Comparison of ENCODE assay signal across 8 mouse cellular contexts in genomic region chr2:127521172-127522005, GRCm38 (mm10). TPM values are rescaled to one million over a fixed set of nuclear protein-coding genes. Genes with fewer than 3 reads are reported as not detected.
DNase-seq lines count a peak whose midpoint lies in the region; ATAC-seq and TF ChIP-seq lines count a peak whose summit lies in the region.

No protein-coding gene starts in this region.

- no peaks in the 10 kb centered on the region for H3K36me3 ChIP-seq in testis, adult 2 months (ENCODE audit: control insufficient read depth, insufficient read depth, low read length)
- no peaks in the 10 kb centered on the region for H3K36me3 ChIP-seq in embryonic facial prominence, embryonic 15.5 days
- no peaks in the 10 kb centered on the region for H3K36me3 ChIP-seq in intestine, embryonic 15.5 days
- no peaks in the 10 kb centered on the region for H3K36me3 ChIP-seq in liver, embryonic 11.5 days (ENCODE audit: control insufficient read depth, insufficient read depth, low read length)

- TF ChIP-seq CTCF in testis, adult 2 months (IDR thresholded peaks at IDR 0.05; ENCODE audit: control insufficient read depth, insufficient read depth, insufficient replicate concordance, low read depth, low read length): no peak

- ATAC-seq in embryonic facial prominence, embryonic 15.5 days (ENCODE audit: insufficient number of reproducible peaks, low FRiP score, low TSS enrichment, low read depth): peak; percentile 41
- ATAC-seq in intestine, embryonic 15.5 days: peak; percentile 73
- no peak for ATAC-seq in liver, embryonic 11.5 days (replicated peaks; ENCODE audit: low FRiP score)

- peak overlapping the region; percentile 60 for H3K4me3 ChIP-seq in testis, adult 2 months (ENCODE audit: control insufficient read depth, low read depth, low read length)
- peak overlapping the region; percentile 26 for H3K4me3 ChIP-seq in embryonic facial prominence, embryonic 15.5 days (replicated peaks)
- peak overlapping the region; percentile 32 for H3K4me3 ChIP-seq in intestine, embryonic 15.5 days (replicated peaks)
- peak overlapping the region; percentile 19; the same call in 1 of the 2 replicates for H3K4me3 ChIP-seq in liver, embryonic 11.5 days (ENCODE audit: low read depth, low read length)

- H3K27me3 ChIP-seq in testis, adult 2 months (ENCODE audit: control insufficient read depth, insufficient read depth, low read length): no peaks in the 10 kb centered on the region
- H3K27me3 ChIP-seq in embryonic facial prominence, embryonic 15.5 days: no peaks in the 10 kb centered on the region
- no peaks in the 10 kb centered on the region for H3K27me3 ChIP-seq in intestine, embryonic 15.5 days (replicated peaks)
- peaks cover 24% of the 10 kb centered on the region for H3K27me3 ChIP-seq in liver, embryonic 11.5 days (replicated peaks; ENCODE audit: control insufficient read depth, insufficient read depth, low read length)

- DNase-seq in testis, postnatal 14 days (ENCODE audit: low spot score): no peak
- peak; percentile 42 for DNase-seq in liver, embryonic 11.5 days (ENCODE audit: low spot score)
- peak; percentile 83 for DNase-seq in retina, postnatal 1 day
- no peak for DNase-seq in urinary bladder, postnatal 10 days (ENCODE audit: low spot score)
- DNase-seq in urinary bladder, postnatal 14 days (ENCODE audit: low spot score): no peak

- no peaks in the 10 kb centered on the region for H3K9me3 ChIP-seq in embryonic facial prominence, embryonic 15.5 days (replicated peaks)
- no peaks in the 10 kb centered on the region for H3K9me3 ChIP-seq in intestine, embryonic 15.5 days
- H3K9me3 ChIP-seq in liver, embryonic 11.5 days (ENCODE audit: control insufficient read depth, low read length): no peaks in the 10 kb centered on the region

- H3K4me2 ChIP-seq in embryonic facial prominence, embryonic 15.5 days (replicated peaks): peak overlapping the region; percentile 49
- peak overlapping the region; percentile 60 for H3K4me2 ChIP-seq in intestine, embryonic 15.5 days (replicated peaks)
- peak overlapping the region; percentile 52 for H3K4me2 ChIP-seq in liver, embryonic 11.5 days

- no peak for TF ChIP-seq POLR2A in testis, adult 2 months (IDR thresholded peaks at IDR 0.05; ENCODE audit: control insufficient read depth, low read depth, low read length)

- WGBS in embryonic facial prominence, embryonic 15.5 days: 3% methylated on average over 18 of the region's 18 CpGs
- WGBS in intestine, embryonic 15.5 days: 2% methylated on average over 18 of the region's 18 CpGs
- WGBS in liver, embryonic 11.5 days: 6% methylated on average over 18 of the region's 18 CpGs

- H3K9ac ChIP-seq in embryonic facial prominence, embryonic 15.5 days: 0 out of 2 replicates have a peak overlapping the region, but pooled peaks have one; percentile 37
- H3K9ac ChIP-seq in intestine, embryonic 15.5 days: peak overlapping the region; percentile 37
- H3K9ac ChIP-seq in liver, embryonic 11.5 days (ENCODE audit: low read depth, low read length): 0 out of 2 replicates have a peak overlapping the region, but pooled peaks have one; percentile 30

- H3K4me1 ChIP-seq in testis, adult 2 months (ENCODE audit: control insufficient read depth, insufficient read depth, low read length): peaks cover 15% of the 10 kb centered on the region
- peaks cover 19% of the 10 kb centered on the region for H3K4me1 ChIP-seq in embryonic facial prominence, embryonic 15.5 days
- peaks cover 16% of the 10 kb centered on the region for H3K4me1 ChIP-seq in intestine, embryonic 15.5 days (replicated peaks)
- H3K4me1 ChIP-seq in liver, embryonic 11.5 days (replicated peaks; ENCODE audit: control insufficient read depth, insufficient read depth, low read length): peaks cover 7% of the 10 kb centered on the region

- H3K27ac ChIP-seq in testis, adult 2 months (ENCODE audit: control insufficient read depth, insufficient read depth, low read depth, low read length): no peak overlapping the region
- H3K27ac ChIP-seq in embryonic facial prominence, embryonic 15.5 days (replicated peaks): no peak overlapping the region
- H3K27ac ChIP-seq in intestine, embryonic 15.5 days: no peak overlapping the region
- no peak overlapping the region for H3K27ac ChIP-seq in liver, embryonic 11.5 days (ENCODE audit: low read depth, low read length)

RNA-seq across cellular contexts. Expression of gene Kcnip3, which starts 0.5 kb away (rescaled TPM):
- polyA plus RNA-seq in testis, adult 2 months (2012; rRNA removed): 2.7 and 4.5 TPM in 2 replicates
- 2.8 and 4.8 TPM in 2 replicates for polyA plus RNA-seq in embryonic facial prominence, embryonic 15.5 days (2015; fragmentation: Nextera tagmentation; extraction: Ambion mirVana)
- polyA plus RNA-seq in intestine, embryonic 15.5 days (2015; fragmentation: Nextera tagmentation; extraction: Ambion mirVana): 3.3 and 4.0 TPM in 2 replicates
- polyA plus RNA-seq in liver, embryonic 11.5 days (2014; fragmentation: Nextera tagmentation; extraction: Ambion mirVana): 1.3 and 1.4 TPM in 2 replicates

RNA-seq across cellular contexts. Expression of gene Prom2, which starts 19.9 kb away (rescaled TPM):
- polyA plus RNA-seq in testis, adult 2 months (2012; rRNA removed): 0.09 and 20.7 TPM in 2 replicates
- polyA plus RNA-seq in embryonic facial prominence, embryonic 15.5 days (2015; fragmentation: Nextera tagmentation; extraction: Ambion mirVana): 8.9 and 11.2 TPM in 2 replicates
- polyA plus RNA-seq in intestine, embryonic 15.5 days (2015; fragmentation: Nextera tagmentation; extraction: Ambion mirVana): 0.63 and 0.65 TPM in 2 replicates
- 0.23 and 0.25 TPM in 2 replicates for polyA plus RNA-seq in liver, embryonic 11.5 days (2014; fragmentation: Nextera tagmentation; extraction: Ambion mirVana)

Comparison
In these comparisons a context has a peak if more than half of its experiments do, and no peak if none do; other contexts are left out.
1. DNase-seq: peak in liver, embryonic 11.5 days (single experiment) and retina, postnatal 1 day (single experiment); none in testis, postnatal 14 days (single experiment), urinary bladder, postnatal 10 days (single experiment) and urinary bladder, postnatal 14 days (single experiment).
2. Peak in every context shown above with its lines, with median percentiles within 50 percentile points of each other: H3K4me3 ChIP-seq, H3K4me2 ChIP-seq and H3K9ac ChIP-seq.